Mouse (Mus musculus): ENCODE results near the gene Akap8l. TPM values are rescaled to one million over a fixed set of nuclear protein-coding genes. Genes with fewer than 3 reads are reported as not detected.
A peak's percentile ranks its signal among the peaks of the same experiment; 100 is the strongest.

Akap8l gene
- polyA plus RNA-seq, 1 experiment from 2014 or later = 85.1 TPM

GRCm38 (mm10) chr17:32315560-32315959 lies 34.8 kb downstream of the Akap8l start:
- no peak overlapping the region for H3K27ac ChIP-seq
- H3K36me3 ChIP-seq = peaks cover 79% of the 10 kb centered on the region
- no peak overlapping the region for H3K9ac ChIP-seq
- whole genome bisulfite sequencing = 93% methylated on average over 5 of the region's 5 CpGs
- no peaks in the 10 kb centered on the region for H3K9me3 ChIP-seq
- H3K4me1 ChIP-seq = peaks cover 15% of the 10 kb centered on the region
- no peak overlapping the region for H3K4me2 ChIP-seq
- H3K27me3 ChIP-seq = no peaks in the 10 kb centered on the region
- no peak for ATAC-seq (ENCODE audit: insufficient number of reproducible peaks, low FRiP score, low TSS enrichment, low read depth)
- H3K4me3 ChIP-seq = no peak overlapping the region

GRCm38 (mm10) chr17:32313892-32314291 lies 36.5 kb downstream of the Akap8l start:
- peaks cover 96% of the 10 kb centered on the region for H3K36me3 ChIP-seq
- no peak overlapping the region for H3K27ac ChIP-seq
- ATAC-seq (ENCODE audit: insufficient number of reproducible peaks, low FRiP score, low TSS enrichment, low read depth) = no peak
- peaks cover 5% of the 10 kb centered on the region for H3K4me1 ChIP-seq
- H3K9ac ChIP-seq = no peak overlapping the region
- H3K27me3 ChIP-seq = no peaks in the 10 kb centered on the region
- 81% methylated on average over 5 of the region's 5 CpGs for WGBS
- no peaks in the 10 kb centered on the region for H3K9me3 ChIP-seq
- no peak overlapping the region for H3K4me3 ChIP-seq
- no peak overlapping the region for H3K4me2 ChIP-seq

GRCm38 (mm10) chr17:32312801-32313200 lies 37.6 kb downstream of the Akap8l start:
- Histone ChIP-seq H3K4me1 (no peaks in the 10 kb centered on the region), H3K9me3 (no peaks in the 10 kb centered on the region), H3K4me3 (no peak overlapping the region), H3K27me3 (no peaks in the 10 kb centered on the region), H3K36me3 (peaks cover 99% of the 10 kb centered on the region), H3K4me2 (no peak overlapping the region), H3K27ac (no peak overlapping the region), H3K9ac (no peak overlapping the region)
- ATAC-seq (ENCODE audit: insufficient number of reproducible peaks, low FRiP score, low TSS enrichment, low read depth) = no peak
- 97% methylated on average over 8 of the region's 8 CpGs for WGBS

GRCm38 (mm10) chr17:32307963-32308362 lies 42.4 kb downstream of the Akap8l start:
- WGBS = 89% methylated on average over 4 of the region's 4 CpGs
- no peak overlapping the region for H3K4me3 ChIP-seq
- no peak overlapping the region for H3K4me2 ChIP-seq
- no peak overlapping the region for H3K9ac ChIP-seq
- H3K9me3 ChIP-seq = no peaks in the 10 kb centered on the region
- peaks cover 95% of the 10 kb centered on the region for H3K36me3 ChIP-seq
- H3K4me1 ChIP-seq = no peaks in the 10 kb centered on the region
- no peak for ATAC-seq (ENCODE audit: insufficient number of reproducible peaks, low FRiP score, low TSS enrichment, low read depth)
- H3K27me3 ChIP-seq = no peaks in the 10 kb centered on the region
- no peak overlapping the region for H3K27ac ChIP-seq

GRCm38 (mm10) chr17:32298125-32298524 lies 52.3 kb downstream of the Akap8l start:
- whole genome bisulfite sequencing = 84% methylated on average over 1 of the region's 1 CpGs
- H3K9ac ChIP-seq = no peak overlapping the region
- no peak overlapping the region for H3K4me2 ChIP-seq
- H3K36me3 ChIP-seq = no peaks in the 10 kb centered on the region
- ATAC-seq (ENCODE audit: insufficient number of reproducible peaks, low FRiP score, low TSS enrichment, low read depth) = no peak
- no peaks in the 10 kb centered on the region for H3K4me1 ChIP-seq
- H3K9me3 ChIP-seq = no peaks in the 10 kb centered on the region
- H3K27ac ChIP-seq = no peak overlapping the region
- H3K4me3 ChIP-seq = no peak overlapping the region
- H3K27me3 ChIP-seq = no peaks in the 10 kb centered on the region

- Histone ChIP-seq H3K9me3 (no peaks in the 10 kb centered on the region), H3K36me3 (no peaks in the 10 kb centered on the region), H3K27ac (no peak overlapping the region), H3K4me2 (no peak overlapping the region), H3K4me1 (no peaks in the 10 kb centered on the region), H3K27me3 (no peaks in the 10 kb centered on the region), H3K4me3 (no peak overlapping the region), H3K9ac (no peak overlapping the region)
- 85% methylated on average over 2 of the region's 2 CpGs for WGBS
- ATAC-seq (ENCODE audit: insufficient number of reproducible peaks, low FRiP score, low TSS enrichment, low read depth) = no peak
These were observed 54.5 kb downstream of the Akap8l start for GRCm38 (mm10) chr17:32295901-32296300.

GRCm38 (mm10) chr17:32295160-32295559 lies 55.2 kb downstream of the Akap8l start:
- H3K9ac ChIP-seq = no peak overlapping the region
- no peaks in the 10 kb centered on the region for H3K27me3 ChIP-seq
- H3K9me3 ChIP-seq = no peaks in the 10 kb centered on the region
- ATAC-seq (ENCODE audit: insufficient number of reproducible peaks, low FRiP score, low TSS enrichment, low read depth) = no peak
- H3K36me3 ChIP-seq = no peaks in the 10 kb centered on the region
- WGBS = 80% methylated on average over 4 of the region's 4 CpGs
- H3K27ac ChIP-seq = no peak overlapping the region
- no peak overlapping the region for H3K4me3 ChIP-seq
- no peaks in the 10 kb centered on the region for H3K4me1 ChIP-seq
- no peak overlapping the region for H3K4me2 ChIP-seq

GRCm38 (mm10) chr17:32285138-32285670 lies 65.2 kb downstream of the Akap8l start:
- Histone ChIP-seq H3K9me3 (no peaks in the 10 kb centered on the region), H3K4me1 (peaks cover 19% of the 10 kb centered on the region), H3K27me3 (no peaks in the 10 kb centered on the region), H3K36me3 (no peaks in the 10 kb centered on the region), H3K27ac (peak overlapping the region; percentile 99), H3K9ac (peak overlapping the region; percentile 97), H3K4me3 (peak overlapping the region; percentile 94), H3K4me2 (peak overlapping the region; percentile 65)
- ATAC-seq (ENCODE audit: insufficient number of reproducible peaks, low FRiP score, low TSS enrichment, low read depth) = no peak
- 39% methylated on average over 6 of the region's 6 CpGs for WGBS

- Histone ChIP-seq H3K36me3 (no peaks in the 10 kb centered on the region), H3K9ac (peak within 1 kb of the TSS; percentile 97), H3K9me3 (no peaks in the 10 kb centered on the region), H3K27me3 (no peaks in the 10 kb centered on the region), H3K4me3 (peak within 1 kb of the TSS; percentile 94), H3K4me2 (peak within 1 kb of the TSS; percentile 65), H3K4me1 (peaks cover 19% of the 10 kb centered on the region), H3K27ac (peak within 1 kb of the TSS; percentile 99)
- under 1% methylated on average over 83 of the region's 100 CpGs for WGBS
- peak; percentile 86 for ATAC-seq (ENCODE audit: insufficient number of reproducible peaks, low FRiP score, low TSS enrichment, low read depth)
These were observed 65.9 kb downstream of the Akap8l start, which contains the start of gene Brd4 for GRCm38 (mm10) chr17:32284262-32285137. Gene Brd4 (minus strand): TSS chr17:32284722.

GRCm38 (mm10) chr17:32283771-32284221 lies 66.6 kb downstream of the Akap8l start:
- Histone ChIP-seq H3K27me3 (no peaks in the 10 kb centered on the region), H3K4me1 (peaks cover 19% of the 10 kb centered on the region), H3K27ac (peak overlapping the region; percentile 99), H3K4me2 (peak overlapping the region; percentile 65), H3K4me3 (peak overlapping the region; percentile 94), H3K36me3 (no peaks in the 10 kb centered on the region), H3K9me3 (no peaks in the 10 kb centered on the region), H3K9ac (peak overlapping the region; percentile 97)
- WGBS = under 1% methylated on average over 27 of the region's 41 CpGs
- ATAC-seq (ENCODE audit: insufficient number of reproducible peaks, low FRiP score, low TSS enrichment, low read depth) = peak; percentile 72

GRCm38 (mm10) chr17:32283341-32283740 lies 67.1 kb downstream of the Akap8l start:
- 8% methylated on average over 7 of the region's 7 CpGs for WGBS
- no peaks in the 10 kb centered on the region for H3K9me3 ChIP-seq
- peak overlapping the region; percentile 94 for H3K4me3 ChIP-seq
- peak overlapping the region; percentile 99 for H3K27ac ChIP-seq
- peaks cover 19% of the 10 kb centered on the region for H3K4me1 ChIP-seq
- H3K36me3 ChIP-seq = no peaks in the 10 kb centered on the region
- H3K4me2 ChIP-seq = peak overlapping the region; percentile 65
- ATAC-seq (ENCODE audit: insufficient number of reproducible peaks, low FRiP score, low TSS enrichment, low read depth) = no peak
- no peaks in the 10 kb centered on the region for H3K27me3 ChIP-seq
- H3K9ac ChIP-seq = peak overlapping the region; percentile 97

- H3K27me3 ChIP-seq = no peaks in the 10 kb centered on the region
- 66% methylated on average over 4 of the region's 4 CpGs for WGBS
- no peak overlapping the region for H3K27ac ChIP-seq
- no peak overlapping the region for H3K4me3 ChIP-seq
- no peak for ATAC-seq (ENCODE audit: insufficient number of reproducible peaks, low FRiP score, low TSS enrichment, low read depth)
- H3K9ac ChIP-seq = no peak overlapping the region
- H3K36me3 ChIP-seq = no peaks in the 10 kb centered on the region
- no peak overlapping the region for H3K4me2 ChIP-seq
- H3K9me3 ChIP-seq = no peaks in the 10 kb centered on the region
- H3K4me1 ChIP-seq = peaks cover 19% of the 10 kb centered on the region
These were observed 68.6 kb downstream of the Akap8l start for GRCm38 (mm10) chr17:32281611-32282310.

Measured in limb, embryonic 15.5 days (tissue).